Comparison of ENCODE assay signal across 23 mouse cellular contexts in genomic region chr3:86184546-86184945, GRCm38 (mm10). TPM values are rescaled to one million over a fixed set of nuclear protein-coding genes. Genes with fewer than 3 reads are reported as not detected.
A peak's percentile ranks its signal among the peaks of the same experiment; 100 is the strongest.
DNase-seq lines count a peak whose midpoint lies in the region; ATAC-seq lines count a peak whose summit lies in the region.
"Had no signal": no experiment of that assay in that cellular context is flagged by ENCODE, and none has a peak within 500 bp of the region (broad histone marks: within the 10 kb centered on the region; RNA-seq: fewer than 3 reads in every experiment).

No protein-coding gene starts in this region.

- WGBS in midbrain, embryonic 16.5 days, result 91% methylated on average over 7 of the region's 7 CpGs

- no peak overlapping the region for H3K4me3 ChIP-seq in midbrain, embryonic 16.5 days (ENCODE audit: low read depth, low read length)
- H3K4me3 ChIP-seq: embryonic facial prominence, embryonic 10.5 days; embryonic facial prominence, embryonic 12.5 days; forebrain, embryonic 13.5 days; forebrain, embryonic 15.5 days had no signal

- DNase-seq in ES-CJ7 (ENCODE audit: low read depth, low spot score) (peak; percentile 52), R1 (ENCODE audit: low read depth, low spot score) (peak; percentile 89), ZHBTc4 (ENCODE audit: low read depth, low spot score) (peak; percentile 72)
- DNase-seq in thymus, postnatal 14 days, result no peak
- DNase-seq in adrenal gland, postnatal 25 days, result no peak
- no peak for DNase-seq in lung, postnatal 4 days
- DNase-seq: adrenal gland, adult 2 months; adrenal gland, postnatal 10 days; adrenal gland, postnatal 36 days; cerebellum, adult 11-12 months; cerebellum, adult 2 months; cerebellum, adult 9-10 months; cerebellum, postnatal 10 days; cerebellum, postnatal 25 days; forebrain, postnatal 0 days had no signal

- H3K4me1 ChIP-seq in midbrain, embryonic 16.5 days (ENCODE audit: control insufficient read depth, insufficient read depth, low read length), result no peaks in the 10 kb centered on the region
- H3K4me1 ChIP-seq: forebrain, embryonic 13.5 days; forebrain, embryonic 15.5 days had no signal

- H3K27ac ChIP-seq in midbrain, embryonic 16.5 days (ENCODE audit: low read length), result no peak overlapping the region
- H3K27ac ChIP-seq: embryonic facial prominence, embryonic 10.5 days; embryonic facial prominence, embryonic 12.5 days; forebrain, embryonic 13.5 days; forebrain, embryonic 15.5 days had no signal

- no peaks in the 10 kb centered on the region for H3K9me3 ChIP-seq in midbrain, embryonic 16.5 days (replicated peaks; ENCODE audit: control insufficient read depth, low read length, poor library complexity, severe bottlenecking)
- H3K9me3 ChIP-seq: embryonic facial prominence, embryonic 10.5 days; embryonic facial prominence, embryonic 12.5 days; forebrain, embryonic 13.5 days; forebrain, embryonic 15.5 days; G1E had no signal

- no peak overlapping the region for H3K4me2 ChIP-seq in midbrain, embryonic 16.5 days (ENCODE audit: low read length)
- H3K4me2 ChIP-seq: embryonic facial prominence, embryonic 12.5 days; forebrain, embryonic 13.5 days; forebrain, embryonic 15.5 days had no signal

- ATAC-seq in megakaryocyte progenitor cell, adult 5-6 weeks (replicated peaks; ENCODE audit: poor library complexity), result 0 out of 2 replicates have a peak, but pooled peaks have one; percentile 26
- no peak for ATAC-seq in midbrain, embryonic 16.5 days
- ATAC-seq: forebrain, embryonic 13.5 days; forebrain, embryonic 15.5 days; forebrain, postnatal 0 days; Patski had no signal

- H3K27me3 ChIP-seq in midbrain, embryonic 16.5 days (ENCODE audit: control insufficient read depth, insufficient read depth, low read depth, low read length), result no peaks in the 10 kb centered on the region
- H3K27me3 ChIP-seq: embryonic facial prominence, embryonic 12.5 days; forebrain, embryonic 13.5 days; forebrain, embryonic 15.5 days; Patski had no signal

- H3K36me3 ChIP-seq in midbrain, embryonic 16.5 days (ENCODE audit: control insufficient read depth, insufficient read depth, low read length), result no peaks in the 10 kb centered on the region
- H3K36me3 ChIP-seq: embryonic facial prominence, embryonic 10.5 days; embryonic facial prominence, embryonic 12.5 days; forebrain, embryonic 15.5 days; G1E had no signal

- H3K9ac ChIP-seq in midbrain, embryonic 16.5 days (ENCODE audit: low read depth, low read length), result no peak overlapping the region
- H3K9ac ChIP-seq: embryonic facial prominence, embryonic 12.5 days; forebrain, embryonic 13.5 days; forebrain, embryonic 15.5 days; forebrain, postnatal 0 days had no signal

RNA-seq across cellular contexts. Expression of gene Lrba, which starts 39.9 kb away (rescaled TPM):
- 11.5 and 12.8 TPM in 2 replicates for total RNA-seq in megakaryocyte progenitor cell, adult 5-6 weeks (2015)
- total RNA-seq in megakaryocyte progenitor cell, adult 5-6 weeks (2017), result 16.4 and 17.2 TPM in 2 replicates
- polyA plus RNA-seq in midbrain, embryonic 16.5 days (2015; fragmentation: Nextera tagmentation; extraction: Ambion mirVana), result 4.2 and 4.5 TPM in 2 replicates
- total RNA-seq in adrenal gland, postnatal 25 days (2021), result 36.6 and 40.3 TPM in 2 replicates

RNA-seq across cellular contexts. Expression of gene Rps3a1, which starts 42.0 kb away (rescaled TPM):
- total RNA-seq in megakaryocyte progenitor cell, adult 5-6 weeks (2015), result 3,851 and 3,962 TPM in 2 replicates
- total RNA-seq in megakaryocyte progenitor cell, adult 5-6 weeks (2017), result 6,854 and 7,683 TPM in 2 replicates
- 494 and 519 TPM in 2 replicates for polyA plus RNA-seq in midbrain, embryonic 16.5 days (2015; fragmentation: Nextera tagmentation; extraction: Ambion mirVana)
- total RNA-seq in adrenal gland, postnatal 25 days (2021), result 721 and 784 TPM in 2 replicates

Comparison
In these comparisons a context has a peak if more than half of its experiments do, and no peak if none do; other contexts are left out.
1. DNase-seq: peak in ES-CJ7 (single experiment), R1 (single experiment) and ZHBTc4 (single experiment); none in thymus, postnatal 14 days (single experiment), adrenal gland, postnatal 25 days (single experiment) and lung, postnatal 4 days (0 of 2).